Mouse (Mus musculus): ENCODE measurements at regions not wholly inside any gene's neighbourhood (a gene's known extent, or its start where the extent isn't known, plus 50 kb on each side); places are given as distances from the start of the nearest gene placed in this dataset.

- Histone ChIP-seq H3K27ac (ENCODE audit: insufficient read depth, low read length) (peak overlapping the region; percentile 99), H3K4me3 (ENCODE audit: insufficient read depth, low read length) (no peak overlapping the region; the same call in 1 of the 2 replicates)
- TF ChIP-seq CTCF (IDR thresholded peaks at IDR 0.05; ENCODE audit: extremely low read depth, insufficient read depth, low read length) (no peak), POLR2A (IDR thresholded peaks at IDR 0.05; ENCODE audit: extremely low read depth, insufficient read depth, low read length) (no peak)
These were observed 434.1 kb upstream of the Ccnh start for GRCm38 (mm10) chr13:84754821-84755725.

GRCm38 (mm10) chr13:84756796-84757335, 432.3 kb upstream of the Ccnh start:
- H3K4me3 ChIP-seq (ENCODE audit: insufficient read depth, low read length): no peak overlapping the region
- no peak for TF ChIP-seq POLR2A (IDR thresholded peaks at IDR 0.05; ENCODE audit: extremely low read depth, insufficient read depth, low read length)
- peaks cover 6% of the 10 kb centered on the region; the same call in 1 of the 2 replicates for H3K4me1 ChIP-seq (ENCODE audit: control insufficient read depth, insufficient read depth, low read length)
- peak overlapping the region; percentile 98 for H3K27ac ChIP-seq (ENCODE audit: insufficient read depth, low read length)

More at GRCm38 (mm10) chr13:84754821-84755725, 434.1 kb upstream of the Ccnh start:
- H3K4me1 ChIP-seq (ENCODE audit: control insufficient read depth, insufficient read depth, low read length): peaks cover 8% of the 10 kb centered on the region; the same call in 1 of the 2 replicates

GRCm38 (mm10) chr13:84757896-84758567, 431.2 kb upstream of the Ccnh start:
- Histone ChIP-seq H3K27ac (ENCODE audit: insufficient read depth, low read length) (peak overlapping the region; percentile 98), H3K4me1 (ENCODE audit: control insufficient read depth, insufficient read depth, low read length) (peaks cover 5% of the 10 kb centered on the region; the same call in 1 of the 2 replicates), H3K4me3 (ENCODE audit: insufficient read depth, low read length) (no peak overlapping the region)
- TF ChIP-seq CTCF (IDR thresholded peaks at IDR 0.05; ENCODE audit: extremely low read depth, insufficient read depth, low read length) (no peak), POLR2A (IDR thresholded peaks at IDR 0.05; ENCODE audit: extremely low read depth, insufficient read depth, low read length) (no peak)

- no peak overlapping the region; the same call in 1 of the 2 replicates for H3K4me3 ChIP-seq (ENCODE audit: insufficient read depth, low read length)
- no peak for TF ChIP-seq POLR2A (IDR thresholded peaks at IDR 0.05; ENCODE audit: extremely low read depth, insufficient read depth, low read length)
- peak; percentile 88 for TF ChIP-seq CTCF (IDR thresholded peaks at IDR 0.05; ENCODE audit: extremely low read depth, insufficient read depth, low read length)
- peak overlapping the region; percentile 98 for H3K27ac ChIP-seq (ENCODE audit: insufficient read depth, low read length)
- peaks cover 5% of the 10 kb centered on the region; the same call in 1 of the 2 replicates for H3K4me1 ChIP-seq (ENCODE audit: control insufficient read depth, insufficient read depth, low read length)
These were observed 430.7 kb upstream of the Ccnh start for GRCm38 (mm10) chr13:84758568-84758900.

GRCm38 (mm10) chr13:84759061-84759460, 430.1 kb upstream of the Ccnh start:
- TF ChIP-seq CTCF (IDR thresholded peaks at IDR 0.05; ENCODE audit: extremely low read depth, insufficient read depth, low read length) (no peak), POLR2A (IDR thresholded peaks at IDR 0.05; ENCODE audit: extremely low read depth, insufficient read depth, low read length) (no peak)
- no peak overlapping the region; the same call in 1 of the 2 replicates for H3K4me3 ChIP-seq (ENCODE audit: insufficient read depth, low read length)
- H3K27ac ChIP-seq (ENCODE audit: insufficient read depth, low read length): no peak overlapping the region
- H3K4me1 ChIP-seq (ENCODE audit: control insufficient read depth, insufficient read depth, low read length): peaks cover 5% of the 10 kb centered on the region; the same call in 1 of the 2 replicates

GRCm38 (mm10) chr13:84760471-84760870, 428.7 kb upstream of the Ccnh start:
- Histone ChIP-seq H3K4me1 (ENCODE audit: control insufficient read depth, insufficient read depth, low read length) (no peaks in the 10 kb centered on the region; the same call in 1 of the 2 replicates), H3K27ac (ENCODE audit: insufficient read depth, low read length) (no peak overlapping the region), H3K4me3 (ENCODE audit: insufficient read depth, low read length) (no peak overlapping the region)
- TF ChIP-seq POLR2A (IDR thresholded peaks at IDR 0.05; ENCODE audit: extremely low read depth, insufficient read depth, low read length): no peak

- TF ChIP-seq POLR2A (IDR thresholded peaks at IDR 0.05; ENCODE audit: extremely low read depth, insufficient read depth, low read length) (no peak), CTCF (IDR thresholded peaks at IDR 0.05; ENCODE audit: extremely low read depth, insufficient read depth, low read length) (no peak)
- no peaks in the 10 kb centered on the region; the same call in 1 of the 2 replicates for H3K4me1 ChIP-seq (ENCODE audit: control insufficient read depth, insufficient read depth, low read length)
- H3K27ac ChIP-seq (ENCODE audit: insufficient read depth, low read length): no peak overlapping the region
- no peak overlapping the region for H3K4me3 ChIP-seq (ENCODE audit: insufficient read depth, low read length)
These were observed 428.2 kb upstream of the Ccnh start for GRCm38 (mm10) chr13:84760978-84761377.

GRCm38 (mm10) chr13:84761821-84762220, 427.4 kb upstream of the Ccnh start:
- TF ChIP-seq POLR2A (IDR thresholded peaks at IDR 0.05; ENCODE audit: extremely low read depth, insufficient read depth, low read length) (no peak), CTCF (IDR thresholded peaks at IDR 0.05; ENCODE audit: extremely low read depth, insufficient read depth, low read length) (no peak)

GRCm38 (mm10) chr13:84763916-84764315, 425.3 kb upstream of the Ccnh start:
- no peak for TF ChIP-seq CTCF (IDR thresholded peaks at IDR 0.05; ENCODE audit: extremely low read depth, insufficient read depth, low read length)
- TF ChIP-seq POLR2A (IDR thresholded peaks at IDR 0.05; ENCODE audit: extremely low read depth, insufficient read depth, low read length): no peak
- H3K27ac ChIP-seq (ENCODE audit: insufficient read depth, low read length): no peak overlapping the region
- H3K4me1 ChIP-seq (ENCODE audit: control insufficient read depth, insufficient read depth, low read length): no peaks in the 10 kb centered on the region; the same call in 1 of the 2 replicates
- no peak overlapping the region for H3K4me3 ChIP-seq (ENCODE audit: insufficient read depth, low read length)

More at GRCm38 (mm10) chr13:84761821-84762220, 427.4 kb upstream of the Ccnh start:
- no peaks in the 10 kb centered on the region; the same call in 1 of the 2 replicates for H3K4me1 ChIP-seq (ENCODE audit: control insufficient read depth, insufficient read depth, low read length)
- H3K27ac ChIP-seq (ENCODE audit: insufficient read depth, low read length): peak overlapping the region; percentile 72
- no peak overlapping the region for H3K4me3 ChIP-seq (ENCODE audit: insufficient read depth, low read length)
